Mouse (Mus musculus) spleen, adult 18-20 months (tissue): ENCODE measurements around the gene Trim40.
"Not testable (repeated sequence)": the region's sequence is repeated elsewhere in the genome, so short reads cannot be mapped to it uniquely, and the experiment has no call there.

Experiments used
- DNase-seq, 2 experiments: peaks; one replicate each; pipeline ENCODE4 v3.0.0; 2022; ENCODE audit warnings: mixed read lengths in 2 of 2

Trim40 gene

GRCm38 (mm10) chr17:36892362-36892761 is 2.4 kb upstream of the Trim40 start:
- peak in 1 of 2 experiments; percentile 18 for DNase-seq

DNA sequence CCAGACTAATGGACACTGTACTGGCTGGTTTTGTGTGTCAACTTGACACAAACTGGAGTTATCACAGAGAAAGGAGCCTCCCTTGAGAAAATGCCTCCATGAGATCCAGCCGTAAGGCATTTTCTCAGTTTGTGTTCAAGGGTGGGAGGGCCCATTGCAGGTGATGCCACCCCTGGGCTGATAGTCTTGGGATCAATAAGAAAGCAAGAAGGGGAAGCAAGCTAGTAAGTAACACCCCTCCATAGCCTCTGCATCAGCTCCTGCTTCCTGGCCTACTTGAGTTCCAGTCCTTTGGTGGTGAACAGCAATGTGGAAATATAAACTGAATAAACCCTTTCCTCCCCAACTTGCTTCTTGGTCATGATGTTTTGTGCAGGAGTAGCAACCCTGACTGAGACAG is 1.6 kb upstream of the Trim40 start:
- DNase-seq: not testable (repeated sequence)

GRCm38 (mm10) chr17:36885132-36885790 is 4.7 kb downstream of the Trim40 start:
- DNase-seq: no peak

GRCm38 (mm10) chr17:36883350-36883749 is 6.6 kb downstream of the Trim40 start:
- no peak for DNase-seq

- DNase-seq: no peak
These were observed 15.3 kb downstream of the Trim40 start for GRCm38 (mm10) chr17:36874636-36875035.

DNA sequence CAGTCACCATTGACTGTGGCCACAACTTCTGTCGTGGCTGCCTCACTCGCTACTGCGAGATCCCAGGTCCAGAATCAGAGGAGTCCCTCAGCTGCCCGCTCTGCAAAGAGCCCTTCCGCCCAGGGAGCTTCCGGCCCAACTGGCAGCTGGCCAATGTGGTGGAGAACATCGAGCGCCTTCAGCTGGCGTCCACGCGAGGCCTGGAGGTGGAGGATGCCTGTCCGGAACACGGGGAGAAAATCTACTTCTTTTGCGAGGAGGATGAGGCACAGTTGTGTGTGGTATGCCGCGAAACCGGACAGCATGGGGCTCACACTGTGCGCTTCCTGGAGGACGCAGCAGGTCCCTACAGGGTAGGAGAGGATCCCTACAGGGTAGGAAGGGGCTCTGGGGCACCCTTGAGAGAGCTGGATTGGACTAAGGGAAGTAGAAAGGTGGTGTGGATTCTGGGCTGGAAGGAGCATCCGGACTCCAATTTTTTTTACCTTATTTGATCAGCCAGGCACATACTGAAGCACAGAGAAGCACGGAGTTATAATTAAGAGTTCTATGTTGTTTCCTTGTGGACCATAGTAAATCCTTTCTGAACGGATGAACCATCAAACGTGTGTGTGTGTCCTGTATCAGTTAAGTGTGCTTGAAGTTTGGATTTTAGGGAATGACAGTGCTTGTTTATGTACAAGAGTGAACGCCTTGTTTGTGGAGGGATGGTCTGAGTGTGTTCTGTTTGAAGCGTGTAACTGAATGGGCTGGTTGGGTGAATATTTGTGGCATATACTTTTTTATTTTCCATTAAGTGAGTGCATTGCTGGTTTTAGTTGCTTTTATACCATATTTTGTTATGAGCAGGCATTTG is 19.7 kb downstream of the Trim40 start:
- no peak for DNase-seq

DNA sequence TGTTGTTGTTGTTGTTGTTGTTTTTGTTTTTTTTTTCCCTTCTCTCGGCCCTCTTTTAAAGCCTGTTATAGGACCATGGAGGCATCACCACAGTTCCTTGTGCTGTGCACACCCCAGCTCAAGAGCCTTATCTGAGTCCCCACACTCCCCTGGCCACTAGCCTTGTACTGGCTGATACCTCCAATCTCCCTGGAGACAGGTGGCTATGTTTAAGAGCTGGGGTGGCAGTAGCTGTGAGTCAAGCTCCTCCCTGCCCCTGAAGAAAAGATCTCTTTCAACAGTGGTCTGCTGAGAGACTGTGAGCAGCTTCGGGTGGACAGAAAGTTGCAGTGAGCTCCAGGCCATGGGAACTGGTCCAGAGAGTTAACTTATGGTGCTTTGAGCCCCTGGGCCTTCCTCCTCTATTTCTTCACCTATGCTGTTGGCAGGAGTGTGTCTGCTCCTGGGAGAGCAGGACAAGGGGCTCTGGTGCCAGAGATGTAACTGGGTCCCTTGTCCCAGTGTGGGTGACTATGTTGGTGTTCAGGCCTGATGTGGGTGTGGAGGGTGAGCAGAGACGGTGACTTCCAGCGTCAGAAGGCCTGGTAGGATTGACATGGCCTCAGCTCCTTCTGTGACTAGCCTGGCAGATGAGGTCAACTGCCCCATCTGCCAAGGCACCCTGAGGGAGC is 20.5 kb downstream of the Trim40 start, which contains the start of gene Trim10:
Trim10 (plus strand) TSS at position 291 of the 671 bp plus-strand sequence.
- DNase-seq: no peak

- DNase-seq: no peak
These were observed 21.1 kb downstream of the Trim40 start for GRCm38 (mm10) chr17:36868836-36869235.

- DNase-seq: no peak
These were observed 23.0 kb downstream of the Trim40 start, which contains the start of gene Trim15 for GRCm38 (mm10) chr17:36866719-36867527. Trim15 (minus strand) TSS chr17:36867210.

GRCm38 (mm10) chr17:36861680-36862079 is 28.2 kb downstream of the Trim40 start:
- no peak for DNase-seq

GRCm38 (mm10) chr17:36858181-36858580 is 31.7 kb downstream of the Trim40 start:
- DNase-seq: no peak

GRCm38 (mm10) chr17:36856236-36856635 is 33.7 kb downstream of the Trim40 start:
- DNase-seq: no peak

- DNase-seq: no peak
These were observed 34.4 kb downstream of the Trim40 start for GRCm38 (mm10) chr17:36855484-36855883.

- DNase-seq: no peak
These were observed 38.3 kb downstream of the Trim40 start for GRCm38 (mm10) chr17:36851627-36852026.

- no peak for DNase-seq
These were observed 38.7 kb downstream of the Trim40 start for GRCm38 (mm10) chr17:36851200-36851599.

DNA sequence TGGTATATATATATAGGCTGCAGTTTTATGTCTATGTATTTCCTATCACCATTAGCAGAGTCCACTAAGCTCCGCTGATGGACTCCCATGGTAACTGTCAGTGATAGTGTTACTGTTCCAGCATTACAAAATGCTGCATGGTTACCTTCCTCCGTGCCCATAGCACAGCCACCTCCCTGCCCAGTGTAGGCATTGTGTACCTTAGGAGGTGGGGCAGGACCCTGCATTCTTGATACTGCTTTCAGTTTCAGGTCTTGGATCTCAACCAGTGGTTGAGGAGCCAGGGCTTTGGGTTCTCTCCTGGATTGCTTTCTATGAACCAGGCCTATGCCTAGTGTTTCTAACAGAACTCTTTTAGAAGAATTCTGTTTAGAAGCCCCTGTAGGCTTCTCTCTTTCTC is 39.9 kb downstream of the Trim40 start:
- DNase-seq: no peak

DNA sequence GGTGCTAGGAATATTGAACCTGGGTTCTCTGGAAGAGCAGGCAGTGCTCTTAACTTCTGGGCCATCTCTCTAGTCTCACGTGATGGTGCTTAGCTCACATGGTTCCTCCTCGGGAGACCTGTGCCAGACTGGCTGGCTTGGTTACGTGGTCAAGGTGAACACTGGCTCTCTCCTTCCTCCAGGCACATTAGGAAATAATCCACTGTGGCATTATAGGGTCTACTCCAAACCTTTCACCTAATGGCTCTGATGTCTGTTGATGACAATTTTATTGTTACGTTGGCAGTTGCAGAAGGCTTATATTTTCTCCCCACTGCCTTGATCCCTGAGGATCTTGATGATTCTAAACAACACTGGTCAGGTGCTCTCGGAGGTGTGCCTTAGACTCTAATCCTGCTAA is 41.0 kb downstream of the Trim40 start:
- DNase-seq: no peak

DNA sequence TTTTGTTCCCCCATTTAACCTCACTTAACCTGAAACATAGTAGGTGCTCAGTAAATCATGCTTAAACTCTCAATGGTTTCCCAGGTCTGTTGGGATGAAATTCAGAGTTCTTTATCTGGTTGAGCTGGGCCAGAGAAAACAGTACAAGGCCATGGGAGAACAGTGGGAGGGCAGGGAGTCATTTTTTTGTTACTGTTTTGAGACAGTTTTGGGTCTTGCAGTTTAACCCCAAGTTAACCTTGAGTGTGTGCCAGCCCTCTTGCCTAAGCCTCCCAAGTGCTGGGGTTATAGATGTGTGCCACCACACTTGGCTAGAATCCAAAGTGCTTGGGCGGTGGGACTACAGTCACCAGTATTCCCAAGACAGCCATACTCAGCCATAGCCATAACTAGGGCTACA is 45.2 kb downstream of the Trim40 start:
- no peak for DNase-seq

DNA sequence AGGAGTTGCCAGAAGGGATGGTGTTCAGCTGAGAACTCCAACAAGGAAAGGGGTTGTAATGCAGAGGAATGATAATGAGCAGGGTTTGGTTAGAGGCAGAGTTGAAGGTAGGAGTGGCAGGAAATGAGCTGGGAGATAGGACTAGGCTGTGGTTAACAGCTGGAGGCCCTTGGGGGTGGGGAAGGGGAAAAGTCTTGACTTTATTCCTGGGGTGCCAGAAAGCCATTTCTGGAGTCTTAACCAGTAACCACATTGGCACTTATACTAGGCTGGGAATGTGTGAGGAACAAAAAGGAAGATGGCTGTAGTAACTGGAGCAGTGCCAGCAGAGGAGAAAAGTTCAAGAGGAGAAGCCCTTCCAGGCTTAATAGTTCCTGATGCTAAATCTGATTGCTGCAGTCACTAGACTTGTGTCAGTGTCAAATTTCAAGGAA is 45.6 kb downstream of the Trim40 start:
- no peak for DNase-seq

DNA sequence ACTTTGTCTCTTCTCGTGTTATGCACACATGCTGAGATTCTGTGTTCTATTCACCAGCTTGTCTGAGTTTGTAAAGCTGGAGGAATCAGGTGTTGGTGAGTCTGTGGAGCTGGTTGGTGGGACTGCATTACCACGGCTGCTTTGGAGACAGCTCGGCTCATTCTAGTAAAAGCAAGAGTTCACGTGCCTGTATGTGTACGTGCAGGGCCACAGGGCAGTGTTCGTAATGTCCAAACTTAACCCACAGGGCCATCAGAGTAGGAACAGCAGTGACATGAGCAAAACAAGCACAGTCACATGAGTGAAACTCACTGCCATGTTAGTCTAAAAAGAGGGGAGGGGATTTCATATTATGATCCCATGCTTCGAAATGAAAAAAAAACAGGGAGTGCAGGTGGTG is 46.2 kb downstream of the Trim40 start:
- DNase-seq: no peak

DNA sequence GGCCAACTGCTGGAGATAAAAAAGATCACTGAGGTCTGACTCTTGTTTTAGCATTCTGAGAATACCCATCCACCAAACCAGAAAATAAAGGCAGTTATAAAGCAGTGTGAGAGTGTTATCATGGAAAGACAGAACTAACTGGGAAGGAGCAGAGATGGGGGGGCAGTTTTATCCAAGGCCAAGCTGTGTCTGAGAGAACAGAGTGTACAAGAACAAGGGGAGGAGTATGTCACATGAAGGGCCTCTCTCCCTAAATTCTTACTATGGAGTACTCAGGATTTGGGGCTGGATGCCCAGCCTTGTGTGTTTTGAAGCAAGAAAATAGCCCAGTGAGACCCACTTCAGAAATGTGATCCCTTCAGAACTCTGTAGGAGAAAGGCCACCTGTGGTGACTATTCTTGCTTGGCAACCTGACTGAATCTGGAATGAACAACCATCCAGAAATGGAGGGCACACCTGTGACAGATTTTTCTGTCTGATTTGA is 48.9 kb downstream of the Trim40 start:
- DNase-seq: no peak

DNA sequence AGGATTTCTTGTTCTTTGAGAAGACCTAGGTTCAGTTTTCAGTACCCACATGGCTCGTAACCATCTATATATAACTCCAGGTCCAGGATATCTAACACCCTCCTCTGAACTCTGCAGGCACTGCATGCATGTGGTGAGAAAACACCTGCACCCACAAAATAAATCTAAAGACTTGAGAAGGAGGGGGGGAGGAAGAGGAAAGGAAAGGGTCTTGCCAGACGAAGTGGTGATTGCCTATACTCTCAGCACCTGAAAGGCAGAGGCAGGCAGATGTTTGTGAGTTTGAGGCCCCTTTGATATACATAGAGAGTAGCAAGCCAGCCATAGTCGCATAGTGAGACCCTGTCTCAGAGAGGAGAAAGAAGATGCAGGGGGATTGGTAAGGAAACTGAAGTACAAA is 50.0 kb downstream of the Trim40 start:
- DNase-seq: no peak
